Mouse (Mus musculus): ENCODE measurements at regions not wholly inside any gene's neighbourhood (a gene's known extent, or its start where the extent isn't known, plus 50 kb on each side); places are given as distances from the start of the nearest gene placed in this dataset.

DNA sequence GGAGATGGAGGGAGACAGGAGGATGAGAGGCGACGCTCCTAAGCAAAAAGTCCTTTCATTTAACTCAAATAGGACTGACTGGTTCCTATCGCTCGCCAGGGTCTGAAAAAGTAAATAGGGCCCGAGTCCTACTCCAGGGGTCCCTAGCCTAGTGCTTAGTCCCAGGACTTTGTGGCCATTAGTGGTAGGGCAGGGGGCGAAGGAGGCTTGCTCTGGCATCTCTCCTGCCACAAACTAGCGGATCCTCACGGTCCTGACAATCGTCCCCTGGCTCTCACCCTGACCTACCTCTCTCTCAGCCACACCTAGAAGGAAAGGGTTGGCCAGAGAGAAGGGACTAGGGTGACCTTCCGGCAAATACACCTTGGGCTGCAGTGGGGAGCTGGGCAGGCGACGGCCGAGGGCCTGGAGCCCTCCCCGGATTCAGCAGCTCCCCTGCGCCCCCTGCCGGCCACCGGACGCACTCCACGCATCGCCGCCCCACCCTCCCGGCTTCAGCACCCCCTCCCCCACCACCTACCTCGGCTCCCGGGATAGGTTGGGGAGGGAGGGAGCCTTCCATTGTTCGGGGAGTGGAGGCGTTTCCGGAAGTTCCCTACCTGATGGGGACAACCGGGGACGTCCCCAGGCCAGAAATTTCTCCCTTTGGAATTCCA lies 83.6 kb upstream of the Calm2 start:
- TF ChIP-seq GATA1 (IDR thresholded peaks at IDR 0.05; ENCODE audit: low read length) (no peak), TAL1 (IDR thresholded peaks at IDR 0.05; ENCODE audit: low read length) (no peak)
